ENCODE assay signal across 12 mouse cellular contexts in the genomic region with DNA sequence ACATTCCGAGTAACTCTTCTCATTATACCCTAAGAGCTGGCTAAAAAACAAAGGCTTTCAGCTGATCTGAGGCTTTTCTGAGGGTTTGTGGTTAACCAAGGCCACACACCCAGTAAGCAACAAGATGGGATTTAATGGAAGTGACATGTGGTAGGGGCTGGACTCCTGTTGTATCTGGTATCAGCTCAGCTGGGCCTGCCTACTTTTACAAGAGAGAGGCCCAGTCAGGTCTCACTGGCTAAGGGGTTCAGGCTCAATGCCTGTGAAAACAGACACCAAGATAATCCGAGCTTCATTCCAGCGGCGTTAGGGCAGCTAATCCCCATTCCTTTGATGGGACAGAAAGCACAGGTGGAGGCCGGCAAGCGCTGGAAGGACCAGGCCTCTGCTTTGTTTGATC.
DNase-seq lines count a peak whose midpoint lies in the region; ATAC-seq and TF ChIP-seq lines count a peak whose summit lies in the region.
"Had no signal": no experiment of that assay in that cellular context is flagged by ENCODE, and none has a peak within 500 bp of the region (broad histone marks: within the 10 kb centered on the region; RNA-seq: fewer than 3 reads in every experiment).

No protein-coding gene starts in this region.

- H3K36me3 ChIP-seq in heart, embryonic 11.5 days (ENCODE audit: control insufficient read depth, insufficient read depth, low read length) = no peaks in the 10 kb centered on the region
- H3K36me3 ChIP-seq in C2C12 (ENCODE audit: control insufficient read depth, insufficient read depth) = no peaks in the 10 kb centered on the region
- no peaks in the 10 kb centered on the region for H3K36me3 ChIP-seq in embryonic facial prominence, embryonic 13.5 days
- no peaks in the 10 kb centered on the region for H3K36me3 ChIP-seq in limb, embryonic 14.5 days (ENCODE audit: control insufficient read depth, insufficient read depth, low read length)
- H3K36me3 ChIP-seq: hindbrain, embryonic 15.5 days had no signal

- no peak for ATAC-seq in heart, embryonic 11.5 days (replicated peaks; ENCODE audit: insufficient number of reproducible peaks, low FRiP score, low TSS enrichment)
- peak; percentile 74; the same call in 1 of the 2 replicates for ATAC-seq in embryonic facial prominence, embryonic 13.5 days (ENCODE audit: insufficient number of reproducible peaks, insufficient read depth, low FRiP score, low TSS enrichment, low read depth)
- ATAC-seq in limb, embryonic 14.5 days (ENCODE audit: low FRiP score, low read depth) = peak; percentile 81; the same call in 1 of the 2 replicates
- ATAC-seq: forebrain, embryonic 14.5 days had no signal

- H3K9me3 ChIP-seq in heart, embryonic 11.5 days (replicated peaks; ENCODE audit: control insufficient read depth, low read length) = no peaks in the 10 kb centered on the region
- H3K9me3 ChIP-seq in embryonic facial prominence, embryonic 13.5 days = no peaks in the 10 kb centered on the region
- H3K9me3 ChIP-seq in limb, embryonic 14.5 days (ENCODE audit: control insufficient read depth, low read length) = no peaks in the 10 kb centered on the region
- H3K9me3 ChIP-seq: hindbrain, embryonic 15.5 days had no signal

- 21% methylated on average over 6 of the region's 6 CpGs for WGBS in heart, embryonic 11.5 days (ENCODE audit: insufficient replicate concordance)
- WGBS in embryonic facial prominence, embryonic 13.5 days = 16% methylated on average over 6 of the region's 6 CpGs
- 16% methylated on average over 6 of the region's 6 CpGs for WGBS in limb, embryonic 14.5 days

- H3K4me2 ChIP-seq in heart, embryonic 11.5 days = no peak overlapping the region
- no peak overlapping the region for H3K4me2 ChIP-seq in embryonic facial prominence, embryonic 13.5 days
- no peak overlapping the region for H3K4me2 ChIP-seq in limb, embryonic 14.5 days (replicated peaks; ENCODE audit: low read depth, low read length, severe bottlenecking)
- H3K4me2 ChIP-seq: hindbrain, embryonic 15.5 days had no signal

- no peak overlapping the region for H3ac ChIP-seq in C2C12 (ENCODE audit: control insufficient read depth, insufficient read length, low read depth)

- no peak for TF ChIP-seq CTCF in C2C12 (IDR thresholded peaks at IDR 0.05; ENCODE audit: control insufficient read depth, insufficient read depth, insufficient read length)

- H3K27ac ChIP-seq in heart, embryonic 11.5 days (ENCODE audit: low read depth, low read length) = peak overlapping the region; percentile 36; the same call in 1 of the 2 replicates
- no peak overlapping the region for H3K27ac ChIP-seq in embryonic facial prominence, embryonic 13.5 days
- H3K27ac ChIP-seq in limb, embryonic 14.5 days (replicated peaks; ENCODE audit: low read depth, low read length) = no peak overlapping the region
- H3K27ac ChIP-seq: hindbrain, embryonic 15.5 days; liver, embryonic 14.5 days had no signal

- no peaks in the 10 kb centered on the region for H3K79me3 ChIP-seq in C2C12 (ENCODE audit: low read depth)

- H3K4me1 ChIP-seq in heart, embryonic 11.5 days (ENCODE audit: control insufficient read depth, insufficient read depth, low read length) = peaks cover 22% of the 10 kb centered on the region
- peaks cover 35% of the 10 kb centered on the region for H3K4me1 ChIP-seq in embryonic facial prominence, embryonic 13.5 days
- peaks cover 14% of the 10 kb centered on the region for H3K4me1 ChIP-seq in limb, embryonic 14.5 days (ENCODE audit: control insufficient read depth, insufficient read depth, low read length)
- H3K4me1 ChIP-seq: hindbrain, embryonic 15.5 days had no signal

- TF ChIP-seq POLR2A in limb, embryonic 14.5 days (IDR thresholded peaks at IDR 0.05; ENCODE audit: borderline replicate concordance, extremely low read depth, insufficient read depth, insufficient read length) = no peak

- no peak overlapping the region for H3K9ac ChIP-seq in heart, embryonic 11.5 days (ENCODE audit: low read depth, low read length)
- H3K9ac ChIP-seq in embryonic facial prominence, embryonic 13.5 days = no peak overlapping the region
- H3K9ac ChIP-seq in limb, embryonic 14.5 days (ENCODE audit: low read depth, low read length, severe bottlenecking) = no peak overlapping the region
- H3K9ac ChIP-seq: hindbrain, embryonic 15.5 days; liver, embryonic 14.5 days had no signal

- no peak for DNase-seq in heart, postnatal 4 days
- DNase-seq in limb, embryonic 14.5 days (ENCODE audit: low spot score) = peak; percentile 40
- DNase-seq in cerebellum, postnatal 36 days = no peak
- no peak for DNase-seq in lung, adult 18-20 months
- DNase-seq in thymus, adult 18-20 months = no peak
- DNase-seq: right cerebral cortex, adult 18-20 months had no signal

- no peaks in the 10 kb centered on the region for H3K27me3 ChIP-seq in heart, embryonic 11.5 days (ENCODE audit: control insufficient read depth, insufficient read depth, low read length)
- no peaks in the 10 kb centered on the region for H3K27me3 ChIP-seq in C2C12 (ENCODE audit: control insufficient read depth, insufficient read depth, insufficient read length)
- peaks cover 18% of the 10 kb centered on the region for H3K27me3 ChIP-seq in embryonic facial prominence, embryonic 13.5 days
- H3K27me3 ChIP-seq in limb, embryonic 14.5 days (ENCODE audit: control insufficient read depth, insufficient read depth, low read length) = no peaks in the 10 kb centered on the region
- H3K27me3 ChIP-seq: hindbrain, embryonic 15.5 days had no signal

- no peak overlapping the region for H3K4me3 ChIP-seq in heart, embryonic 11.5 days (ENCODE audit: low read depth, low read length)
- H3K4me3 ChIP-seq in C2C12 (ENCODE audit: insufficient read depth, poor library complexity, severe bottlenecking) = no peak overlapping the region
- no peak overlapping the region for H3K4me3 ChIP-seq in embryonic facial prominence, embryonic 13.5 days
- H3K4me3 ChIP-seq in limb, embryonic 14.5 days (replicated peaks; ENCODE audit: low read length) = no peak overlapping the region
- H3K4me3 ChIP-seq: hindbrain, embryonic 15.5 days had no signal

- no peaks in the 10 kb centered on the region for H3K79me2 ChIP-seq in C2C12 (ENCODE audit: control insufficient read depth, insufficient read depth)

TF ChIP-seq in C2C12, 6 proteins besides CTCF, POLR2A, EP300 and RAD21:
- TF ChIP-seq MYOG (IDR thresholded peaks at IDR 0.05; ENCODE audit: control insufficient read depth, extremely low read depth, insufficient read length) (no peak), MYOD1 (IDR thresholded peaks at IDR 0.05; ENCODE audit: control insufficient read depth, insufficient read length, low read depth) (peak; percentile 28)
